Mouse (Mus musculus): ENCODE measurements at regions not wholly inside any gene's neighbourhood (a gene's known extent, or its start where the extent isn't known, plus 50 kb on each side); places are given as distances from the start of the nearest gene placed in this dataset.
A peak's percentile ranks its signal among the peaks of the same experiment; 100 is the strongest.

DNA sequence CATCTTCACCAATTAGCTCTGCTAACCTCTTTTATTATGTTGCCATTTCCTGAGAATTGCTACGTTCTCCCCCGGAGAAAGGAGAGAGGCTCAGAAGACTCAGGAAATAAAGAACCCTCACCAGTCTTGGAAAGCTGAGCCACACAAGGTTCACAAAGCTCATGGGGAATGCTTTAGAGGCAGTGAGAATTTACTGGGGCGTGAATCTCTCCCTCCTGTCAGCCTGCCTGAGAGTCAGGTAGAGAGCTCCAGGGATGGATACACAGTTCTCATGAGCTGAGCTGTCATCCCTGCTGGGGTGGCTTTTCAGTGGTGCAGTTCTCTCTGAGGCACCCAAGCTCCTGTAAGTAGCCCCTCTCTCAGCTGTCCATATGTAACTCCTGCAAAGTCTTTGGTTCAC, 203.0 kb upstream of the Ndst3 start:
- Histone ChIP-seq H3K9me3 (ENCODE audit: control insufficient read depth, low read length) (no peaks in the 10 kb centered on the region), H3K9ac (ENCODE audit: low read depth, low read length) (no peak overlapping the region), H3K27ac (ENCODE audit: low read length) (no peak overlapping the region), H3K4me2 (ENCODE audit: low read depth, low read length) (no peak overlapping the region), H3K36me3 (ENCODE audit: control insufficient read depth, insufficient read depth, low read length) (no peaks in the 10 kb centered on the region), H3K27me3 (replicated peaks; ENCODE audit: control insufficient read depth, insufficient read depth, low read length) (no peaks in the 10 kb centered on the region), H3K4me3 (ENCODE audit: low read length) (no peak overlapping the region), H3K4me1 (ENCODE audit: control insufficient read depth, insufficient read depth, low read length) (no peaks in the 10 kb centered on the region)
- no peak for ATAC-seq
- whole genome bisulfite sequencing: 48% methylated on average over 3 of the region's 3 CpGs

DNA sequence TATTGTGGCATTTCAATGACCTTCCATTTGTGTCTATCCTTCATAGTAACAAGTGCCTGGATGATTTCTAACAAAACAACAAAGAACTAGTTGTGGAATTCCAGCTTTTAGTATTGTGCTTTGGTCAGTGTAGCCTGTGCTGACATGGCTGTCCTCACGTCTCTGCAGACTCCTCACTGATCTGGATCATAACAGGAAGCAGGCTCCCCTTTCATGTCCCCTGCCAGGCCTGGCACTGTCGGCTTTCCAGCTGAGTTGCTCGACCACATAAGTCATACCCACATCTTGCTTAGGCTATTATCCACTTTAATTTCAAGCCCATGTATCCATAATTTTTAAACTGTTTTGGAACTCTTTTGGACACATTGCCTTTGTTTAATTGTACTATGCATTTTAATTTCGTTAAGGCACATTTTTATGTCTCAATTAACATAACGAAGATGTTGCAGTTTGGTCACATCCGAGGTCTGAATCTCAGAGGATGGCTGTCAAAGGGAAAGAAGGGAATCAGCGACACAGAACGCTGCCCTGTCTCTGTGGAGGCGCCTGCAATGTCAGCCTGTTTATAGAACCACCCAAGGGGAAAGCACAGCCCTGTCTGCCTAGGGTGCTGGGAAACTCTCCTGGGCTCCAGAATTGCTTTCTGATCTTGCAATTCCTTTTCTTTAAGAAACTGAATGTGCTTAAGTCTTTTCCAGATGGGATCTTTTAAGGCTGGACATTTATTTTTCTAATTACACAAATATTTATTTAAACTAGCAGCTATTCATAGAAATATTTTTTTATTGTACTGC, 215.5 kb upstream of the Ndst3 start:
- no peak overlapping the region for H3K4me3 ChIP-seq (ENCODE audit: low read length)
- no peaks in the 10 kb centered on the region for H3K9me3 ChIP-seq (ENCODE audit: control insufficient read depth, low read length)
- H3K36me3 ChIP-seq (ENCODE audit: control insufficient read depth, insufficient read depth, low read length): no peaks in the 10 kb centered on the region
- H3K27ac ChIP-seq (ENCODE audit: low read length): no peak overlapping the region; the same call in 1 of the 2 replicates
- WGBS: 31% methylated on average over 9 of the region's 9 CpGs
- no peaks in the 10 kb centered on the region for H3K4me1 ChIP-seq (ENCODE audit: control insufficient read depth, insufficient read depth, low read length)
- peak; percentile 44; the same call in 1 of the 2 replicates for ATAC-seq
- H3K27me3 ChIP-seq (replicated peaks; ENCODE audit: control insufficient read depth, insufficient read depth, low read length): no peaks in the 10 kb centered on the region
- no peak overlapping the region for H3K4me2 ChIP-seq (ENCODE audit: low read depth, low read length)
- H3K9ac ChIP-seq (ENCODE audit: low read depth, low read length): no peak overlapping the region

DNA sequence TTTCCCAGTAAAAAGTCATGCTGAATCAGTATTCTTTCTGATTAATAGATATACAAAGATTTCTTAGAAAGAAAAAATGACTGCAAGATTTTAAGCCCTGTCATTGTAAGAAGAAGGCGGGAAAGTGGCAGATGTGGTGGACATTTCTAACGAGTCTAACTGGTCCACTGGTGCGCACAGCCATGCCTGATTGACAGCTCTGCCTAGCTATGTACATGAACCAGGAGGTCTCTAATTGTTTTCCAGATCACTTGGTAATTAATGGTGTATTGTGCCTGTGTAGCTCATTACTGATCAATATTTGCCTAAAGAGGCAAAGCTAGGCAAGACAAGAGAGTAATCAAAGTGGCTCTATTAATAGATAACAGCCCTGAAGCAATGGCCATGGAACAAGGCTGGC, 227.5 kb upstream of the Ndst3 start:
- H3K9me3 ChIP-seq (ENCODE audit: control insufficient read depth, low read length): no peaks in the 10 kb centered on the region
- 74% methylated on average over 3 of the region's 3 CpGs for WGBS
- H3K27ac ChIP-seq (ENCODE audit: low read length): no peak overlapping the region
- H3K9ac ChIP-seq (ENCODE audit: low read depth, low read length): no peak overlapping the region
- H3K36me3 ChIP-seq (ENCODE audit: control insufficient read depth, insufficient read depth, low read length): no peaks in the 10 kb centered on the region
- no peaks in the 10 kb centered on the region for H3K4me1 ChIP-seq (ENCODE audit: control insufficient read depth, insufficient read depth, low read length)
- H3K4me3 ChIP-seq (ENCODE audit: low read length): no peak overlapping the region
- no peak overlapping the region for H3K4me2 ChIP-seq (ENCODE audit: low read depth, low read length)
- ATAC-seq: no peak
- H3K27me3 ChIP-seq (replicated peaks; ENCODE audit: control insufficient read depth, insufficient read depth, low read length): no peaks in the 10 kb centered on the region

DNA sequence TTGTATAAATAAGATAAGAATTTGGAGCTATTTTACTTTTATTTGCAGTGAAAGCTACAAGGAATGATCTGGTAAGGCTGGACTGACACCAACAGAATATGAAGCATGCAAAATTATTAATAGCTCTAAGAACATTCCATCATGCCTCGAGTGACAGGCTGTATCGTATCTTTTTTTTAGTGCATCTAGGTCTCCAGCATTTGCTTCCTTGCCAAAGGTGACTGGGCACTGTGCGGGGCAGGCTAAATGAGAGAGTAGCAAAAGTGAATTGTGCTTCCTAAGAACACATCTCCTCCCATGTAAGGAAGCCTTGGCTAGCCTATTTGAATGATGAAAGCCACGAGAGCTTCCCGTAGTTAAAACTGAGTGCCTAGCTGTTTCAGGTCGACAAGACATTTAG, 261.5 kb upstream of the Ndst3 start:
- H3K27me3 ChIP-seq (replicated peaks; ENCODE audit: control insufficient read depth, insufficient read depth, low read length): no peaks in the 10 kb centered on the region
- 85% methylated on average over 6 of the region's 6 CpGs for WGBS
- no peak overlapping the region for H3K9ac ChIP-seq (ENCODE audit: low read depth, low read length)
- no peak overlapping the region for H3K4me3 ChIP-seq (ENCODE audit: low read length)
- no peak overlapping the region for H3K27ac ChIP-seq (ENCODE audit: low read length)
- no peak overlapping the region for H3K4me2 ChIP-seq (ENCODE audit: low read depth, low read length)
- ATAC-seq: no peak
- no peaks in the 10 kb centered on the region for H3K36me3 ChIP-seq (ENCODE audit: control insufficient read depth, insufficient read depth, low read length)
- H3K4me1 ChIP-seq (ENCODE audit: control insufficient read depth, insufficient read depth, low read length): no peaks in the 10 kb centered on the region
- H3K9me3 ChIP-seq (ENCODE audit: control insufficient read depth, low read length): no peaks in the 10 kb centered on the region

DNA sequence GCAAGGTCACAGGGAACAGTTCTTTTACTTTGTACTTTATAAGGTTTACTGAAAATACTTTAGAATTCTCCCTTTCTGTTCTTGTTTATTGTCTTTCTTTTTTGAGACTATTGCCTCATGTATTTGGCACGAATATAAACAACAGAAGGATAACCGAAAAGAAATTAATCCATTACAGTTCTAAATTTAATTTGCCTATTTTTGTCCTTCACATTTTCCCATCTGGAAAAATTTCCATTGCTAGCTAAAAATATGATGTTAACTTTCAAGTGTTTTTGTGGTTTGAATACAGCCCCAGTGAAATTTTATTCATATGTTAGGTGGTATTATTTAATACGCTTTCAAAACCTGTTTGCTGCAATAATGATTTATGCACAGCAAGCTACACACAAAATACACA, 276.7 kb upstream of the Ndst3 start:
- H3K27ac ChIP-seq (ENCODE audit: low read length): no peak overlapping the region
- H3K27me3 ChIP-seq (replicated peaks; ENCODE audit: control insufficient read depth, insufficient read depth, low read length): no peaks in the 10 kb centered on the region
- ATAC-seq: no peak
- no peak overlapping the region for H3K4me3 ChIP-seq (ENCODE audit: low read length)
- 84% methylated on average over 3 of the region's 3 CpGs for WGBS
- no peak overlapping the region for H3K9ac ChIP-seq (ENCODE audit: low read depth, low read length)
- no peaks in the 10 kb centered on the region for H3K9me3 ChIP-seq (ENCODE audit: control insufficient read depth, low read length)
- H3K4me1 ChIP-seq (ENCODE audit: control insufficient read depth, insufficient read depth, low read length): no peaks in the 10 kb centered on the region
- no peak overlapping the region for H3K4me2 ChIP-seq (ENCODE audit: low read depth, low read length)
- no peaks in the 10 kb centered on the region for H3K36me3 ChIP-seq (ENCODE audit: control insufficient read depth, insufficient read depth, low read length)

DNA sequence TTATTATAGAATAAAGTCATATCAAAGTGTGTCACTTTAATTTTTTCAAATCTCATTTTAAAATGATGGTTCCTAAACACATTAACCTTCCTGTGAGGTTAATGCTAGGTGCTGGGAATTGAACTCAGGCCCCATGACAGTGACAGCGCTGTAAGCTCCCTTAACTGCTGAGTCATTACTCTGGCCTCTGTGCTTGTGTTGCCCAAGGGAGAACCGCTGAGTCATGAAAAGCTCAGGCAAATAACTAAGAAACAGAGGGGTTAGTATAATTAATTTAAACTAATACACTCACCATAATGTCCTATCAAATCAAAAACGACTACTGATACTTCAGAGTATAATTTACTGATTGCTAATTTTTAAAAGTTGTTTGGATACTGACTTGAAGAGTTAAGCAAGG, 281.7 kb upstream of the Ndst3 start:
- WGBS: 78% methylated on average over 3 of the region's 3 CpGs
- Histone ChIP-seq H3K36me3 (ENCODE audit: control insufficient read depth, insufficient read depth, low read length) (no peaks in the 10 kb centered on the region), H3K4me1 (ENCODE audit: control insufficient read depth, insufficient read depth, low read length) (no peaks in the 10 kb centered on the region), H3K27ac (ENCODE audit: low read length) (no peak overlapping the region), H3K9me3 (ENCODE audit: control insufficient read depth, low read length) (no peaks in the 10 kb centered on the region), H3K27me3 (replicated peaks; ENCODE audit: control insufficient read depth, insufficient read depth, low read length) (no peaks in the 10 kb centered on the region), H3K4me2 (ENCODE audit: low read depth, low read length) (no peak overlapping the region), H3K9ac (ENCODE audit: low read depth, low read length) (no peak overlapping the region), H3K4me3 (ENCODE audit: low read length) (no peak overlapping the region)
- no peak for ATAC-seq

DNA sequence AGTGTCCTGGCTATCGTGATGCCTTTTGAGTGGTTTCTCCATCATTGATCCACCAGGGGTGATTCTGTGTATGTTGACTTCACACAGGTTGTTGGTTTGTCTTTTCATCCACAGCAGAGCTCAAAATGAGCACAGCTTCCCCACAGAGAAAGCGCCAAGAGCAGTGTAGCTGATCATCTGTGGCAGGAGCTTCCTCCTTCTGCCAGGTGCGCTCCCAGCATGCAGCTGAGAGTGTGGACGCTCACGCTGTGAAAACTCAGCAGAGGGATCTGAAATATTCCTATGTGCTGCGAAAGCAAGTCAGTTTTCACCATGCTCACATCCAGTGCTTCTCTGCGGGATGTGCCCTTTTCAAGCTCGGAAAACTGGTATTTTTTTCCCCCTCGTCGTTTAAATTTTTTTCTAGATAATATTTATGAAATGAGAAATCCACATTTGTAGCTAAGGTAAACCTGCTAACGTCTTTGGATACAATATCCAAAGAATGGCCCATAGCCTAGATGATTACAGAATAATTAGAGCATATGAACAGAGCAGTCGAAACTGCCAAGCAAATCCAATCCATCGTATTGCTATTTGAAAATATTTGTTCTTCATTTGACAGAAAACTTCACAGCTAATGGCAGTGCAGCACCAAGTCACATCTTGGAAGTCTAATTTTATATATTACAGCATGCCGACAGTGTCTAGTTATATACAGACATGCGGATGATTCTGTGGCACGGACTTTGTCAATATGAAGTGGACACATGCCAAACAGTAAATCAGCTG, 283.3 kb upstream of the Ndst3 start:
- H3K9ac ChIP-seq (ENCODE audit: low read depth, low read length): no peak overlapping the region
- 68% methylated on average over 16 of the region's 16 CpGs for WGBS
- no peaks in the 10 kb centered on the region for H3K36me3 ChIP-seq (ENCODE audit: control insufficient read depth, insufficient read depth, low read length)
- no peak overlapping the region for H3K27ac ChIP-seq (ENCODE audit: low read length)
- H3K27me3 ChIP-seq (replicated peaks; ENCODE audit: control insufficient read depth, insufficient read depth, low read length): no peaks in the 10 kb centered on the region
- H3K9me3 ChIP-seq (ENCODE audit: control insufficient read depth, low read length): no peaks in the 10 kb centered on the region
- no peak overlapping the region for H3K4me3 ChIP-seq (ENCODE audit: low read length)
- no peak overlapping the region for H3K4me2 ChIP-seq (ENCODE audit: low read depth, low read length)
- no peaks in the 10 kb centered on the region for H3K4me1 ChIP-seq (ENCODE audit: control insufficient read depth, insufficient read depth, low read length)
- ATAC-seq: no peak

DNA sequence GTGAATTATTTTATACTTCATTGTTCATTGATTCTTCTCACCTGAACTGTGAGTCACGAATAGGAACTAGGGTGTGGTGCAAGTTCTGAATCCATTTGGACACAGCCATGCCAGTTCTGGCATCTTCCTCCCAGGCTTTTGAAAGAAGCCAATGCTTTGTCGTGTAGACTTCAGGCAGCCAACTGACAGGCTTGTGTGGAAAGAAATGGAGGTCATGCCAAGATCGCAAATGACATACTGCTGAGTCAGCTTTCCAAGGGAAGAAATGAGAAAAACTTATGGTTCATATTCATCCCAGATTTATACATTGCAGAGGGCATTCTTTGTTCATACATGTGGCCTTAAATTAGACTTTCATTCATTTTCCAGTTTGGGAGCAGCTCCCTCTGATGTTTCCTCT, 285.8 kb upstream of the Ndst3 start:
- ATAC-seq: no peak
- WGBS: 83% methylated on average over 3 of the region's 3 CpGs

DNA sequence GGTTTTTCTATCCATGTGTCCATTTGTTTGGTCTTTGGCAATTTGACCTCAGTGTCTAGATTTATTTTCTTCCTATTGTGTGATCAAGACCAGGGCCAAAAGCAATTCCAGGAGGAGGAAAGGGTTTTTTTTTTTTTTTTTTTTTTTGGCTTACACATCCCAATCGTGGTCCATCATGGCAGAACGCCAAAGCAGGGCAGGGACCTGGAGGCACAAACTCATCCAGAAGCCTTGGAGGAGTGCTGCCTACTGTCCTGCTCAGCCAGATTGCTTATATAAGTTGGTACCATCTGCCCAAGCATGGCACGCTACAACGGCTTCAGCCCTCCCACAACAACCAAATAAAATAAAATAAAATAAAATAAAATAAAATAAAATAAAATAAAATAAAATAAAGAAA, 286.5 kb upstream of the Ndst3 start:
- no peaks in the 10 kb centered on the region for H3K36me3 ChIP-seq (ENCODE audit: control insufficient read depth, insufficient read depth, low read length)
- H3K4me3 ChIP-seq (ENCODE audit: low read length): no peak overlapping the region
- H3K9ac ChIP-seq (ENCODE audit: low read depth, low read length): no peak overlapping the region
- H3K4me2 ChIP-seq (ENCODE audit: low read depth, low read length): no peak overlapping the region
- no peak for ATAC-seq
- H3K4me1 ChIP-seq (ENCODE audit: control insufficient read depth, insufficient read depth, low read length): no peaks in the 10 kb centered on the region
- H3K27ac ChIP-seq (ENCODE audit: low read length): no peak overlapping the region
- 80% methylated on average over 4 of the region's 4 CpGs for WGBS
- H3K27me3 ChIP-seq (replicated peaks; ENCODE audit: control insufficient read depth, insufficient read depth, low read length): no peaks in the 10 kb centered on the region
- no peaks in the 10 kb centered on the region for H3K9me3 ChIP-seq (ENCODE audit: control insufficient read depth, low read length)

More for the DNA sequence above, 285.8 kb upstream of the Ndst3 start:
- no peak overlapping the region for H3K4me3 ChIP-seq (ENCODE audit: low read length)
- no peak overlapping the region for H3K27ac ChIP-seq (ENCODE audit: low read length)
- no peaks in the 10 kb centered on the region for H3K36me3 ChIP-seq (ENCODE audit: control insufficient read depth, insufficient read depth, low read length)
- no peak overlapping the region for H3K9ac ChIP-seq (ENCODE audit: low read depth, low read length)
- H3K27me3 ChIP-seq (replicated peaks; ENCODE audit: control insufficient read depth, insufficient read depth, low read length): no peaks in the 10 kb centered on the region
- no peaks in the 10 kb centered on the region for H3K4me1 ChIP-seq (ENCODE audit: control insufficient read depth, insufficient read depth, low read length)
- H3K4me2 ChIP-seq (ENCODE audit: low read depth, low read length): no peak overlapping the region
- no peaks in the 10 kb centered on the region for H3K9me3 ChIP-seq (ENCODE audit: control insufficient read depth, low read length)
